Mouse (Mus musculus) CD4-positive, CD25-positive, alpha-beta regulatory T cell (primary cell): Measurements from ENCODE around the gene Fv1. TPM values are rescaled to one million over a fixed set of nuclear protein-coding genes. Genes with fewer than 3 reads are reported as not detected.

ENCODE experiments used
- polyA plus RNA-seq: library from polyadenylated mRNA; unstranded; fragments of 100-300 nt; shearing (Covaris generic); gene quantifications from one replicate; pipeline ENCODE4 v1.2.1, GENCODE M21; 2017

The Fv1 gene
- 5.2 TPM for polyA plus RNA-seq

GRCm38 (mm10) chr4:147868450-147869031 lies at the start of gene Fv1, which contains the start of gene Miip:
Gene Fv1, plus strand, starts transcription at chr4:147868979.
Gene Miip, minus strand, starts transcription at chr4:147868816.

GRCm38 (mm10) chr4:147847614-147848583 lies 20.9 kb upstream of the Fv1 start, which contains the start of gene Zfp933:
Gene Zfp933, minus strand, starts transcription at chr4:147848366.

GRCm38 (mm10) chr4:147904313-147905089 lies 35.7 kb downstream of the Fv1 start, which contains the start of gene Mfn2:
Gene Mfn2, minus strand, starts transcription at chr4:147904704.

Other genes starting within 250 kb of the Fv1 start
- 0.26 TPM for gene Zfp979, start 226.5 kb upstream of the Fv1 start, polyA plus RNA-seq
- gene Zfp534, start 166.4 kb upstream of the Fv1 start, polyA plus RNA-seq: not detected
- 25.8 TPM for gene Zfp984, start 59.2 kb upstream of the Fv1 start, polyA plus RNA-seq
- 4.5 TPM for gene Zfp933, start 20.6 kb upstream of the Fv1 start, polyA plus RNA-seq
- gene Miip, start 163 bp upstream of the Fv1 start, polyA plus RNA-seq: 123 TPM
- 34.6 TPM for gene Mfn2, start 35.7 kb downstream of the Fv1 start, polyA plus RNA-seq
- 10.4 TPM for gene Plod1, start 67.8 kb downstream of the Fv1 start, polyA plus RNA-seq
- 114 TPM for gene 2510039O18Rik, start 71.9 kb downstream of the Fv1 start, polyA plus RNA-seq
- not detected for gene Nppb, start 116.8 kb downstream of the Fv1 start, polyA plus RNA-seq
- not detected for gene Nppa, start 131.7 kb downstream of the Fv1 start, polyA plus RNA-seq
- gene Clcn6, start 169.8 kb downstream of the Fv1 start, polyA plus RNA-seq: 7.3 TPM
- 15.8 TPM for gene Mthfr, start 170.1 kb downstream of the Fv1 start, polyA plus RNA-seq
- gene Agtrap, start 219.1 kb downstream of the Fv1 start, polyA plus RNA-seq: 18.2 TPM